Mouse (Mus musculus): ENCODE measurements around the gene Smim6.

DNA sequence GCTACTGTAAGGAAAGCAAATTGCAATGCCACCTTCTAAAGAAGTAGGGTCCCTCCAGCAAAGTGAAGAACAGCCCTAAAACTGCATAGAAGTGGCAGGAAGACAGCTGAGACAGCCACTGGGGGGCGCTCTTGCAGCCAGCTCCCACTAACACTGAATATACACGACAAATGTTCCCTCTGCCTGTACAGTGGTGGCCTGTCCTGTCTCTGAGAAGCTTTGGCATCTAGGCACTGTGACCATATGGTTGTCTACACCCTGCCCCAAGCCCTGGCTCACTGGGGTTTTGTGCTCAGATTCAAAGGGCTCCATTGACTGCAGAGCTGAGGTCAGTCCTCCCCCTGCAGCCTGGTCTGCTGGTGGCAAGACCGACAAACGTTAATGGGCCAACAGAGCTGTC is 12.9 kb upstream of the Smim6 start:
- TF ChIP-seq CTCF (IDR thresholded peaks at IDR 0.05) (peak; percentile 74), POLR2A (IDR thresholded peaks at IDR 0.05; ENCODE audit: insufficient read depth, low read depth, low read length) (no peak)
